Mouse (Mus musculus): ENCODE measurements around the gene Cpsf6.
"Not testable (repeated sequence)": the region's sequence is repeated elsewhere in the genome, so short reads cannot be mapped to it uniquely, and the experiment has no call there.

The Cpsf6 gene

GRCm38 (mm10) chr10:117400246-117400954, 20.6 kb upstream of the Cpsf6 start:
- DNase-seq (ENCODE audit: extremely low read depth, insufficient read length, low spot score): no peak

- no peak for DNase-seq (ENCODE audit: extremely low read depth, insufficient read length, low spot score)
Measured at GRCm38 (mm10) chr10:117399839-117400238, 20.0 kb upstream of the Cpsf6 start.

- no peak for DNase-seq (ENCODE audit: extremely low read depth, insufficient read length, low spot score)
Measured at GRCm38 (mm10) chr10:117399196-117399595, 19.4 kb upstream of the Cpsf6 start.

- DNase-seq (ENCODE audit: extremely low read depth, insufficient read length, low spot score): no peak
Measured at GRCm38 (mm10) chr10:117398044-117398780, 18.4 kb upstream of the Cpsf6 start.

GRCm38 (mm10) chr10:117397106-117397625, 17.4 kb upstream of the Cpsf6 start:
- no peak for DNase-seq (ENCODE audit: extremely low read depth, insufficient read length, low spot score)

- no peak for DNase-seq (ENCODE audit: extremely low read depth, insufficient read length, low spot score)
Measured at GRCm38 (mm10) chr10:117396386-117397048, 16.7 kb upstream of the Cpsf6 start.

GRCm38 (mm10) chr10:117395801-117396200, 16.0 kb upstream of the Cpsf6 start:
- DNase-seq (ENCODE audit: extremely low read depth, insufficient read length, low spot score): no peak

GRCm38 (mm10) chr10:117394738-117395550, 15.1 kb upstream of the Cpsf6 start:
- no peak for DNase-seq (ENCODE audit: extremely low read depth, insufficient read length, low spot score)

- DNase-seq (ENCODE audit: extremely low read depth, insufficient read length, low spot score): no peak
Measured at GRCm38 (mm10) chr10:117393891-117394395, 14.1 kb upstream of the Cpsf6 start.

GRCm38 (mm10) chr10:117393196-117393890, 13.5 kb upstream of the Cpsf6 start:
- DNase-seq (ENCODE audit: extremely low read depth, insufficient read length, low spot score): no peak

- no peak for DNase-seq (ENCODE audit: extremely low read depth, insufficient read length, low spot score)
Measured at GRCm38 (mm10) chr10:117392832-117393195, 13.0 kb upstream of the Cpsf6 start.

- not testable (repeated sequence) for DNase-seq (ENCODE audit: extremely low read depth, insufficient read length, low spot score)
Measured at GRCm38 (mm10) chr10:117392397-117392796, 12.6 kb upstream of the Cpsf6 start.

GRCm38 (mm10) chr10:117391801-117392200, 12.0 kb upstream of the Cpsf6 start:
- DNase-seq (ENCODE audit: extremely low read depth, insufficient read length, low spot score): no peak

- DNase-seq (ENCODE audit: extremely low read depth, insufficient read length, low spot score): no peak
Measured at GRCm38 (mm10) chr10:117391057-117391456, 11.2 kb upstream of the Cpsf6 start.

- no peak for DNase-seq (ENCODE audit: extremely low read depth, insufficient read length, low spot score)
Measured at GRCm38 (mm10) chr10:117389904-117390875, 10.4 kb upstream of the Cpsf6 start.

- DNase-seq (ENCODE audit: extremely low read depth, insufficient read length, low spot score): no peak
Measured at GRCm38 (mm10) chr10:117389371-117389740, 9.5 kb upstream of the Cpsf6 start.

GRCm38 (mm10) chr10:117388637-117389370, 9.0 kb upstream of the Cpsf6 start:
- DNase-seq (ENCODE audit: extremely low read depth, insufficient read length, low spot score): no peak

Measured in 3134 (cell line).